ENCODE assay signal across 22 mouse cellular contexts in the genomic region with DNA sequence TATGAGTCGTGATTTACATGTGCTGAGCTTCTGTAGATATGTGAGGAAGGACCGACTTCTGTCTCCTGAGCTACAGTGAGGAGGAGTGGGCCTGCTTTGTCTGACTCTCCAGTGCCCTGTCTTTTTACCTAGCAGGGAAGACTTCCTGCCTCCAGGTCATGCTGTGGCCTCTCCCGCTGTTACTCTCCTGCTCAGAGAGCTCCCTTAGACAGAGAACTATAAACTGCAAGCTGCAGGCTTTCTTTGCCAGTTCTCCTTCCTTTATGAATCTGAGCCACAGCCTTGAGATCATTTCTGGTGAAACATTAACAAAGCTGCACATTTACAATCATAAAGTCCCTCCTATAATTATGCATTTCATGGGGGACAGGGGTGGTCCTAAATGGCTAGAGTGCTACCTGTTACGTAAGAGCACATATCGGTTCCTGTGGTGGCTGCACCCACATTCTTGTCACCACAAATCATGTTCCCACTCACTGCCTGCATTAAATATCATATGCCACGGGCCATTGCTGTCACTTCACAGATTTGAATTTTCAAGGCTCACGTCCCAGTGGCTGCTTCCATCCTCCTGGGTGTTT.
DNase-seq lines count a peak whose midpoint lies in the region; ATAC-seq and TF ChIP-seq lines count a peak whose summit lies in the region.
"Had no signal": no experiment of that assay in that cellular context is flagged by ENCODE, and none has a peak within 500 bp of the region (broad histone marks: within the 10 kb centered on the region; RNA-seq: fewer than 3 reads in every experiment).

No protein-coding gene starts in this region.

- no peak for TF ChIP-seq CTCF in intestine, postnatal 0 days (IDR thresholded peaks at IDR 0.05; ENCODE audit: low read depth)

- ATAC-seq in intestine, embryonic 14.5 days (replicated peaks; ENCODE audit: low FRiP score, low TSS enrichment, low read depth) = 0 out of 2 replicates have a peak, but pooled peaks have one; percentile 12
- peak; percentile 93 for ATAC-seq in intestine, embryonic 15.5 days
- peak; percentile 53 for ATAC-seq in intestine, postnatal 0 days
- ATAC-seq: forebrain, embryonic 14.5 days had no signal

- no peak overlapping the region for H3K27ac ChIP-seq in intestine, embryonic 14.5 days (ENCODE audit: low read depth)
- H3K27ac ChIP-seq in intestine, embryonic 15.5 days = peak overlapping the region; percentile 40; the same call in 1 of the 2 replicates
- H3K27ac ChIP-seq in intestine, postnatal 0 days (ENCODE audit: low read depth, low read length) = no peak overlapping the region
- H3K27ac ChIP-seq: embryonic facial prominence, embryonic 13.5 days; embryonic facial prominence, embryonic 15.5 days; forebrain, embryonic 10.5 days; forebrain, embryonic 12.5 days had no signal

- no peak for DNase-seq in intestine, embryonic 14.5 days (ENCODE audit: low spot score)
- DNase-seq in right cerebral cortex, postnatal 14 days = no peak
- DNase-seq in left cerebral cortex, adult 11 months (ENCODE audit: low spot score) = no peak
- no peak for DNase-seq in retina, embryonic 14.5 days (ENCODE audit: low spot score)
- DNase-seq: adrenal gland, adult 2 months; adrenal gland, postnatal 10 days; adrenal gland, postnatal 25 days; cerebellum, adult 11 months; cerebellum, adult 18-20 months; cerebellum, adult 8-10 months; cerebellum, adult 9-11 months; cerebellum, postnatal 14 days; cerebellum, postnatal 36 days; embryo, embryonic 11 days had no signal

- H3K27me3 ChIP-seq in intestine, embryonic 14.5 days (replicated peaks; ENCODE audit: control insufficient read depth, insufficient read depth, low read length) = no peaks in the 10 kb centered on the region
- H3K27me3 ChIP-seq in intestine, embryonic 15.5 days (replicated peaks) = no peaks in the 10 kb centered on the region
- H3K27me3 ChIP-seq in intestine, postnatal 0 days (replicated peaks; ENCODE audit: control insufficient read depth, insufficient read depth, low read length) = no peaks in the 10 kb centered on the region
- H3K27me3 ChIP-seq: embryonic facial prominence, embryonic 13.5 days; embryonic facial prominence, embryonic 15.5 days; forebrain, embryonic 12.5 days had no signal

- H3K9ac ChIP-seq in intestine, embryonic 14.5 days (ENCODE audit: low read length) = no peak overlapping the region
- H3K9ac ChIP-seq in intestine, embryonic 15.5 days = no peak overlapping the region
- H3K9ac ChIP-seq in intestine, postnatal 0 days (ENCODE audit: low read depth, low read length) = no peak overlapping the region
- H3K9ac ChIP-seq: embryonic facial prominence, embryonic 13.5 days; embryonic facial prominence, embryonic 15.5 days; forebrain, embryonic 12.5 days had no signal

- H3K4me3 ChIP-seq in intestine, embryonic 14.5 days (ENCODE audit: low read depth, low read length) = no peak overlapping the region
- H3K4me3 ChIP-seq in intestine, embryonic 15.5 days (replicated peaks) = no peak overlapping the region
- H3K4me3 ChIP-seq in intestine, postnatal 0 days (ENCODE audit: low read depth, low read length) = no peak overlapping the region
- H3K4me3 ChIP-seq: embryonic facial prominence, embryonic 13.5 days; embryonic facial prominence, embryonic 15.5 days; erythroblast, embryonic 14.5 days; forebrain, embryonic 10.5 days; forebrain, embryonic 12.5 days had no signal

- no peaks in the 10 kb centered on the region for H3K4me1 ChIP-seq in intestine, embryonic 14.5 days (replicated peaks; ENCODE audit: control insufficient read depth, insufficient read depth, low read length)
- no peaks in the 10 kb centered on the region for H3K4me1 ChIP-seq in intestine, embryonic 15.5 days (replicated peaks)
- no peaks in the 10 kb centered on the region for H3K4me1 ChIP-seq in intestine, postnatal 0 days (replicated peaks; ENCODE audit: control insufficient read depth, insufficient read depth, low read length)
- H3K4me1 ChIP-seq: embryonic facial prominence, embryonic 13.5 days; embryonic facial prominence, embryonic 15.5 days; forebrain, embryonic 10.5 days; forebrain, embryonic 12.5 days had no signal

- no peak overlapping the region for H3K4me2 ChIP-seq in intestine, embryonic 14.5 days (ENCODE audit: low read length)
- H3K4me2 ChIP-seq in intestine, embryonic 15.5 days (replicated peaks) = no peak overlapping the region
- H3K4me2 ChIP-seq in intestine, postnatal 0 days (replicated peaks; ENCODE audit: low read depth) = peak overlapping the region; percentile 32; the same call in 1 of the 2 replicates
- H3K4me2 ChIP-seq: embryonic facial prominence, embryonic 13.5 days; embryonic facial prominence, embryonic 15.5 days; forebrain, embryonic 12.5 days had no signal

- WGBS in intestine, embryonic 14.5 days = 59% methylated on average over 7 of the region's 7 CpGs
- WGBS in intestine, embryonic 15.5 days = 57% methylated on average over 7 of the region's 7 CpGs
- 38% methylated on average over 7 of the region's 7 CpGs for WGBS in intestine, postnatal 0 days

- H3K9me3 ChIP-seq in intestine, embryonic 14.5 days (ENCODE audit: control insufficient read depth, low read length) = no peaks in the 10 kb centered on the region
- H3K9me3 ChIP-seq in intestine, embryonic 15.5 days = no peaks in the 10 kb centered on the region
- no peaks in the 10 kb centered on the region for H3K9me3 ChIP-seq in intestine, postnatal 0 days (ENCODE audit: control insufficient read depth)
- H3K9me3 ChIP-seq: embryonic facial prominence, embryonic 13.5 days; embryonic facial prominence, embryonic 15.5 days; forebrain, embryonic 10.5 days; forebrain, embryonic 12.5 days had no signal

- no peaks in the 10 kb centered on the region for H3K36me3 ChIP-seq in intestine, embryonic 14.5 days (ENCODE audit: control insufficient read depth, insufficient read depth, low read length)
- no peaks in the 10 kb centered on the region for H3K36me3 ChIP-seq in intestine, embryonic 15.5 days
- H3K36me3 ChIP-seq in intestine, postnatal 0 days (ENCODE audit: control insufficient read depth, insufficient read depth) = no peaks in the 10 kb centered on the region
- H3K36me3 ChIP-seq: embryonic facial prominence, embryonic 13.5 days; embryonic facial prominence, embryonic 15.5 days; forebrain, embryonic 10.5 days; forebrain, embryonic 12.5 days had no signal

Comparison
In these comparisons a context has a peak if more than half of its experiments do, and no peak if none do; other contexts are left out.
1. ATAC-seq: peak in every context shown above with its lines; median percentile 93 in intestine, embryonic 15.5 days; 53 in intestine, postnatal 0 days; 12 in intestine, embryonic 14.5 days.